ENCODE assay signal across 33 mouse cellular contexts in the genomic region with DNA sequence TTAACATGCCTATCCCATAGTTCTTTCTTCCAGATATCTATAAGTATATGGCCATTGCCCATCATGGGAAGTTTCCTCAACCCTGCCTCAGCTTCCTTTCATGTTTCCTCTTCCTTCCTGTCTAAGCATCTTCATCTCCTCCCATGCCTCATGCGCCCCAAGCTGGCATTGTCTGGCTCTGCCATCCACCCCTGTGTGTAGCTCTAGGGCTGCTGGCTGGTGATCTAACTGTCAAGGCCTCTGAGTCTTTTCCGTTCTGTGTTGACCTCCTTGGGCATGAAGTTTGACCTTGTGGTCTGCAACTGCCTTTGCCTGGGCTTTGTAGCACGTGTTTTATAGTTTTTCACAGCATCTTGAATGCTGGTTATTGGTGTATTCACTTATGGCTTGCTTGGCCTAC. TPM values are rescaled to one million over a fixed set of nuclear protein-coding genes. Genes with fewer than 3 reads are reported as not detected.
A peak's percentile ranks its signal among the peaks of the same experiment; 100 is the strongest.
DNase-seq lines count a peak whose midpoint lies in the region; ATAC-seq lines count a peak whose summit lies in the region.
"Had no signal": no experiment of that assay in that cellular context is flagged by ENCODE, and none has a peak within 500 bp of the region (broad histone marks: within the 10 kb centered on the region; RNA-seq: fewer than 3 reads in every experiment).

No protein-coding gene starts in this region.

- no peak for ATAC-seq in megakaryocyte progenitor cell, adult 5-6 weeks (replicated peaks; ENCODE audit: poor library complexity)
- no peak for ATAC-seq in cerebellum, adult (ENCODE audit: insufficient number of reproducible peaks, low FRiP score, low TSS enrichment)
- ATAC-seq: activated CD4-positive, CD25-positive, alpha-beta regulatory T cell, adult 4 months; forebrain, embryonic 14.5 days; hindbrain, postnatal 0 days; inflammation-experienced regulatory T-cells, adult 6 months had no signal

- peak; percentile 44 for DNase-seq in adrenal gland, adult 2 months
- DNase-seq in adrenal gland, postnatal 10 days: no peak
- peak; percentile 53 for DNase-seq in heart, adult 11 months
- no peak for DNase-seq in heart, adult 8-10 months (ENCODE audit: low spot score)
- peak; percentile 34 for DNase-seq in retina, embryonic 14.5 days (ENCODE audit: low spot score)
- DNase-seq: adrenal gland, postnatal 14 days; cerebellum, adult 11-12 months; cerebellum, adult 8-10 months; cerebellum, postnatal 10 days; cerebellum, postnatal 36 days; embryo, embryonic 11 days; gastrocnemius, postnatal 10 days; heart, adult 18-20 months; heart, postnatal 14 days; heart, postnatal 4 days had no signal

RNA-seq across cellular contexts. Expression of gene Gm10160, which starts 10.3 kb away (rescaled TPM):
- total RNA-seq in adrenal gland, adult 2 months (2021): not detected
- not detected in 2 replicates for polyA plus RNA-seq in adrenal gland, adult 2 months (2012; rRNA removed)
- not detected for total RNA-seq in adrenal gland, postnatal 10 days (2021)
- total RNA-seq in heart, adult 8-10 months (2022): not detected
- total RNA-seq in megakaryocyte progenitor cell, adult 5-6 weeks (2015): not detected in 2 replicates
- total RNA-seq in megakaryocyte progenitor cell, adult 5-6 weeks (2017): not detected in 2 replicates
- total RNA-seq: adrenal gland, postnatal 14 days; adrenal gland, postnatal 4 days; ES-E14; gastrocnemius, postnatal 10 days; gastrocnemius, postnatal 4 days; heart, adult 18-20 months; heart, postnatal 14 days; heart, postnatal 4 days; hindbrain, postnatal 0 days had no signal
- polyA plus RNA-seq: activated CD4-positive, CD25-positive, alpha-beta regulatory T cell, adult 4 months; cortical plate, adult 2 months; embryonic facial prominence, embryonic 11.5 days; embryonic facial prominence, embryonic 14.5 days; forebrain, embryonic 10.5 days; forebrain, embryonic 14.5 days; heart, embryonic 10.5 days; heart, embryonic 13.5 days; heart, embryonic 16.5 days; hindbrain, embryonic 11.5 days; hindbrain, embryonic 14.5 days; hindbrain, postnatal 0 days; inflammation-experienced regulatory T-cells, adult 6 months had no signal

RNA-seq across cellular contexts. Expression of gene Tm6sf1, which starts 13.5 kb away (rescaled TPM):
- total RNA-seq in adrenal gland, adult 2 months (2021): 10 to 100 TPM; 13.5 to 17.2 TPM
- 29.5 and 37.4 TPM in 2 replicates for polyA plus RNA-seq in adrenal gland, adult 2 months (2012; rRNA removed)
- 10 to 100 TPM; 15.8 to 21.2 TPM for total RNA-seq in adrenal gland, postnatal 10 days (2021)
- total RNA-seq in heart, adult 8-10 months (2022): 10 to 100 TPM in 1 of 4 experiments, 1 to 10 TPM in 3; 8.0 to 10.9 (median 8.8) TPM
- 186 and 194 TPM in 2 replicates for total RNA-seq in megakaryocyte progenitor cell, adult 5-6 weeks (2015)
- 159 and 203 TPM in 2 replicates for total RNA-seq in megakaryocyte progenitor cell, adult 5-6 weeks (2017)

RNA-seq across cellular contexts. Expression of gene Btbd1, which starts 16.1 kb away (rescaled TPM):
- 100 to 1,000 TPM; 118 to 159 TPM for total RNA-seq in adrenal gland, adult 2 months (2021)
- 65.2 and 71.1 TPM in 2 replicates for polyA plus RNA-seq in adrenal gland, adult 2 months (2012; rRNA removed)
- 100 to 1,000 TPM; 116 to 135 TPM for total RNA-seq in adrenal gland, postnatal 10 days (2021)
- total RNA-seq in heart, adult 8-10 months (2022): 100 to 1,000 TPM; 134 to 162 (median 154) TPM
- 55.0 and 59.1 TPM in 2 replicates for total RNA-seq in megakaryocyte progenitor cell, adult 5-6 weeks (2015)
- 70.8 and 105 TPM in 2 replicates for total RNA-seq in megakaryocyte progenitor cell, adult 5-6 weeks (2017)

RNA-seq across cellular contexts. Expression of gene 3110040N11Rik, which starts 56.0 kb away (rescaled TPM):
- 10 to 100 TPM; 35.1 to 35.8 TPM for total RNA-seq in adrenal gland, adult 2 months (2021)
- polyA plus RNA-seq in adrenal gland, adult 2 months (2012; rRNA removed): 15.7 and 19.3 TPM in 2 replicates
- total RNA-seq in adrenal gland, postnatal 10 days (2021): 10 to 100 TPM; 30.3 to 30.4 TPM
- 10 to 100 TPM; 29.1 to 34.0 (median 32.1) TPM for total RNA-seq in heart, adult 8-10 months (2022)
- total RNA-seq in megakaryocyte progenitor cell, adult 5-6 weeks (2015): 28.1 and 45.7 TPM in 2 replicates
- total RNA-seq in megakaryocyte progenitor cell, adult 5-6 weeks (2017): 96.3 and 102 TPM in 2 replicates

Comparison
In these comparisons a context has a peak if more than half of its experiments do, and no peak if none do; other contexts are left out.
1. DNase-seq: peak in adrenal gland, adult 2 months (single experiment), heart, adult 11 months (single experiment) and retina, embryonic 14.5 days (single experiment); none in adrenal gland, postnatal 10 days (single experiment) and heart, adult 8-10 months (single experiment).
2. RNA of gene Tm6sf1, which starts 13.5 kb away (total RNA-seq): 159 to 203 TPM in megakaryocyte progenitor cell, adult 5-6 weeks; 15.8 to 21.2 TPM in adrenal gland, postnatal 10 days, 13.5 to 17.2 TPM in adrenal gland, adult 2 months and 8.0 to 10.9 TPM in heart, adult 8-10 months; every median in the first group is over 4 times any median in the second.